Mouse (Mus musculus): ENCODE data around the gene Cant1. TPM values are rescaled to one million over a fixed set of nuclear protein-coding genes. Genes with fewer than 3 reads are reported as not detected.

Gene Cant1
- total RNA-seq, 1 experiment from 2014 or later = 40.1 TPM

GRCm38 (mm10) chr11:118369657-118370056 is 49.2 kb downstream of the Cant1 start:
- no peak for DNase-seq

GRCm38 (mm10) chr11:118369251-118369650 is 49.6 kb downstream of the Cant1 start:
- no peak for DNase-seq

GRCm38 (mm10) chr11:118368330-118368729 is 50.6 kb downstream of the Cant1 start:
- DNase-seq = no peak

DNA sequence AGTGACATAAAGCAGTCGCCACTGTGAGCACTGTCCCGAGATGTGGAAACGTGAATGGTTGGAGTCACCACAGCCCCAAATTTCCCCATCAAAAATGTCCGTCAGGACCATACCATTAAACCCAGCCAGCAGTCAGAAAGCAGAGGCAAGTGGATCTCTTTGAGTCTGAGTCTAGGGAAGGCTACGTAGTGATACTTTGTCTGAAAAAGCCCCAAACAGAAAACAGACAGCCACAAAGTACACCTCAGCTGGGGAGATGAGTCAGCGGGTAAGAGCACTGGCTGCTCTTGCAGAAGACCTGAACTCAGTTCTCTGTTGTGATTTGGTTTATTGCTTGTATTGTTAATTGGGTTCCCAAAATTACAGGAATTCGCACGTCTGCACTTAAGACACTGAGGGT is 52.3 kb downstream of the Cant1 start:
- DNase-seq = no peak

DNA sequence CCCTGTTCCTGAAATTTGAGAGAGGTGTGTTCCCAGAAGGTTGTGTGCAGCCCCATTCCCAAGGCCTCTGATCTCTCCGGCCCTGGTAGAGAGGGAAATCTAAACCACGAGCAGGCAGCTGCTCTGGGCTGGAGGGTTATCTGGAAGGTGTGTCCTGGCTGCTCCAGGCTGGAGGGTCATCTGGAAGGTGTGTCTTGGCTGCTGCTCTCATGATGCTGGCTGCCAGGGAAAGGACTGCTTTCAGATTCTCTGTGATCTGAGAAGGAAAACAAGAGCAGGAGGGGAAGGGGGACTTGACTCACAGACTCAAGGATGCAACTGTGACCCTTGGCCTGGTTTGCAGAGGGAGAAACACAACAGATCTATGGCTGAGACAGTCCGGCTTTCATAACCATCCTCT is 52.8 kb downstream of the Cant1 start:
- DNase-seq = no peak

DNA sequence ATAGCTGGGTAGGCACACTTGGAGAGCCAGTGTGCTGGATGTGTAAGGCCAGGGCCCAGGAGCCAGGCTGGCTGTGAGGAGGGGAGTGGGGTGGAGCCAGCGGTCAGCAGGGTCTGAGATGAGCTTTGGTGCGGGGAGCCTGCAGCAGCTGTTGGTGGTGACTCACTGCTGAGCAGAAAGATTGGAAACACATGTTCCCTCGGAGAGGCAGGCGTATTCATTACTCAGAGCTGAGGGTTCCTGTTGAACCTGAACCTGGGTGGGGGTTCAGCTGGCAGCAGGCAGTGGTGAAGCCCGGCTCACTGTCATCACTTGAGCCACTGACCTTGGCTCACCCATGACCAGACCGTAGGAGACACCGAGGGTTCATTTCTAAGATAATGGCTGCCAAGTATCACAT is 53.7 kb downstream of the Cant1 start:
- no peak for DNase-seq

- no peak for DNase-seq
Measured at GRCm38 (mm10) chr11:118364021-118364420, 54.9 kb downstream of the Cant1 start.

DNA sequence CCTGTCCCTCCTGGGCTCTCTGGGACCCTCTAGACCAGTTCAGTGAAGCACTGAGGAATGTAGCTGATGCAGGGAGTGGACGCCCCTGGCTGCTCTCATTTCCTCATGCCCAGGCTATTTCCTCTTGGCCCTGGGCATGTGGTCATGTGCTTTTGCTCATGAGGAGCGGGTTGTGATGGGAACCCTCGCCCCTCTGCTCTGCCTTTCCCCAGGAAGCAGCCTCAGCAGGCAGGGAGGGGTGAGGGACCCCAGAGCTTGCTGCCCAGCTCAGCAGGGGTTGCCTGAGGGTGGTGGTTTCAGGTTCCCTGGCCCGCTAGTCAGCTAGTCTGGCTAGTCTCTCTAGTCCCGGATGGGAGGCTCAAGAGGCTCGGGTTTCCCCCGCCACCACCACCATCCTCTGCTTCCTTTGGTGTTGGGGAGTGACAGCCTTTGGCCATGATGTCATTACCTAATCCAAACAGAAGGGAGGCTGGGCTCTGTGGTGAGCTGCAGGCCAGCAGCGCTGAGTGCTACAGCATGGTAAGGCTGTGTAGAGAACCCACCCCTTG is 55.8 kb downstream of the Cant1 start:
- DNase-seq = no peak

DNA sequence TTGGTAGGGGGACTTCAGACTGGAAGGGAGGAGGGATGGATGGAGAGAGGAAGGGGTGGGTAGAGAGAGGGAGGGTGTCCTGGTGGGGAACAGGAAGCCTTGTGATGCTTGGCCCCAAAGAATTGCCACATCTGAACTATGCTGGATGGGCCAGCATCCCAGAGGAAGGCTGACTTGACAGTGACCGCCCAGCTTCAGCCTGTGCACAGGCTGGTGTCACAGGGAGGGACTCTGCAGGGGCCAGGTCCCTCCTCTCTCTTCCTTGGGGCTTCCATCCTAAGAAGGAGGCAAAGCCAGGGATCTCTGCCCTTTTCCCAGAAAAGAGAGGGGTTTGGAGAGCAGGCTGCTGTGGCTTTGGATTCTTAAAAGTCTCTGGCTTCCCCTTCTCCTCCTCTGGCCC is 56.4 kb downstream of the Cant1 start:
- DNase-seq = no peak

GRCm38 (mm10) chr11:118360907-118361341 is 58.0 kb downstream of the Cant1 start:
- DNase-seq = no peak

GRCm38 (mm10) chr11:118360491-118360890 is 58.4 kb downstream of the Cant1 start:
- DNase-seq = no peak

Other genes starting within 250 kb of the Cant1 start
- gene Cyth1, start 170.5 kb downstream of the Cant1 start, total RNA-seq (2021) = 28.9 and 42.2 TPM in 2 replicates
- 23.1 and 25.0 TPM in 2 replicates for gene Usp36, start 128.8 kb downstream of the Cant1 start, total RNA-seq (2021)
- gene Cep295nl, start 76.6 kb downstream of the Cant1 start, total RNA-seq (2021) = 1.1 and 3.4 TPM in 2 replicates
- gene Timp2, start 63.3 kb downstream of the Cant1 start, total RNA-seq (2021) = 43.1 and 51.3 TPM in 2 replicates
- gene Lgals3bp, start 17.0 kb downstream of the Cant1 start, total RNA-seq (2021) = 57.9 and 86.6 TPM in 2 replicates
- 11.8 and 18.8 TPM in 2 replicates for gene C1qtnf1, start 9.1 kb upstream of the Cant1 start, total RNA-seq (2021)
- gene Engase, start 57.7 kb upstream of the Cant1 start, total RNA-seq (2021) = 19.0 and 32.0 TPM in 2 replicates